Mouse (Mus musculus) bone marrow macrophage, adult 2 months (primary cell): ENCODE data around the gene Mex3d.

Experiments
- CTCF ChIP-seq: IDR thresholded peaks from 2 replicates; pipeline ENCODE4 v1.5.1; 2012; ENCODE audit warnings: low read depth, mild to moderate bottlenecking, low read length, moderate library complexity
- POLR2A ChIP-seq: IDR thresholded peaks from 2 replicates; pipeline ENCODE4 v1.6.1; 2012; ENCODE audit warnings: mild to moderate bottlenecking, low read depth, low read length, borderline replicate concordance

DNA sequence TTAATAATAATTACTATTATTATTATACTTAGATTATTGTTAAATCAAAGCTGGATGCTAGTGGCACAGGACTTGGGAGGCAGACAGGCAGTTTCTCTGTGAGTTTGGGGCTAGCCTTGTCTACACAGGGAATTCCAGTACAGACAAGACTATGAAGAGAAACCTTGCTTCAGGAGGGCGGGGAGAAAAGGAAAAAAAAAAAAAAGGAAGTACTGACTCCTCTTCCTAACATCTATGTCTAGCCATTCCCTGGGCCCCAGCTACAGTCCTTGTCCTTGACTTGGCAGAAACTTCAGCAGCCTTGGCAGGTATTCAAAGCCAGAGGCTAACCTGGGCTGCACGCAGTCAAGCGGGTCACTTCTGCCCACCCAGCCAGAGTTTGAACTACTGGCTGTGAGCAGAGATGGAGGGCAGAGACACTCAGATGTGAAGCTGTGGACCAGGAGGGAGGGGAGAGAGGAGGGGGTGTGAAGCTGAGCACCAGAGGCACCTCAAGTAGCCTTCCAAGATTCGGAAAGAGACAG, 1.8 kb upstream of the Mex3d start:
- TF ChIP-seq POLR2A, result no peak
- TF ChIP-seq CTCF, result no peak
